Comparison of ENCODE assay signal across 8 mouse cellular contexts in the genomic region with DNA sequence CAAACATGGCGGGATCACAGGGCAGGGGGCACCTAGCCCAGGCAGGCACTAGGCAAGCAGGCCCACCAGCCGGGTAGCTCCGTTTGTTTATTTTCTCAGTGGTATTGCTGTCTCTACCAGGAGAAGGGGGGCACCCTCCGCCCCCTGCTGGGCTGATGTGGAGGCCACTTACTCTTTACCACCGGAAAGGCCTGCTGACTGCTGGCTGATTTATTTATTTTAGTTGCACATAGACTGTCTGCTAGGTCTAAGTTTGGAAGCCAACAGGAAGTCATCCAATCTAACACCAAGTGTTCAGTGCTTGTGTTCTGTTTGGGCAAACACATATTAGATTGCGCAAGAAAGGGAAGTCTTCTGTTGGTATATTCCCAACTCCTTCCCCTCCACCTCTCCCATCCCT.
DNase-seq lines count a peak whose midpoint lies in the region; ATAC-seq lines count a peak whose summit lies in the region.
"Had no signal": no experiment of that assay in that cellular context is flagged by ENCODE, and none has a peak within 500 bp of the region (broad histone marks: within the 10 kb centered on the region; RNA-seq: fewer than 3 reads in every experiment).

No protein-coding gene starts in this region.

- peak; percentile 67 for DNase-seq in neural tube, embryonic 10.5 days (ENCODE audit: extremely low spot score, low spot score)
- peak; percentile 78 for DNase-seq in embryo, embryonic 9.5 days (ENCODE audit: extremely low spot score)
- DNase-seq in kidney, adult 9 months = peak; percentile 82
- DNase-seq in lung, postnatal 14 days = peak; percentile 37
- DNase-seq in T-cell, adult 2 months (ENCODE audit: low spot score) = no peak
- no peak for DNase-seq in layer of hippocampus, postnatal 10 days (ENCODE audit: low spot score in 2 of 2)

- H3K27ac ChIP-seq in neural tube, embryonic 15.5 days (replicated peaks) = no peak overlapping the region
- H3K27ac ChIP-seq: heart, embryonic 15.5 days had no signal

- WGBS in neural tube, embryonic 15.5 days = 51% methylated on average over 6 of the region's 6 CpGs

- no peaks in the 10 kb centered on the region for H3K9me3 ChIP-seq in neural tube, embryonic 15.5 days (replicated peaks)
- H3K9me3 ChIP-seq: heart, embryonic 15.5 days had no signal

- H3K4me3 ChIP-seq in neural tube, embryonic 15.5 days (replicated peaks) = no peak overlapping the region
- H3K4me3 ChIP-seq: heart, embryonic 15.5 days had no signal

- no peak overlapping the region for H3K9ac ChIP-seq in neural tube, embryonic 15.5 days (replicated peaks)
- H3K9ac ChIP-seq: heart, embryonic 15.5 days had no signal

- no peaks in the 10 kb centered on the region for H3K36me3 ChIP-seq in neural tube, embryonic 15.5 days
- H3K36me3 ChIP-seq: heart, embryonic 15.5 days had no signal

- H3K27me3 ChIP-seq in neural tube, embryonic 15.5 days (replicated peaks) = no peaks in the 10 kb centered on the region
- H3K27me3 ChIP-seq: heart, embryonic 15.5 days had no signal

- no peak overlapping the region for H3K4me2 ChIP-seq in neural tube, embryonic 15.5 days
- H3K4me2 ChIP-seq: heart, embryonic 15.5 days had no signal

- peaks cover 11% of the 10 kb centered on the region for H3K4me1 ChIP-seq in neural tube, embryonic 15.5 days

- ATAC-seq in neural tube, embryonic 15.5 days (ENCODE audit: low FRiP score) = no peak

Comparison
In these comparisons a context has a peak if more than half of its experiments do, and no peak if none do; other contexts are left out.
1. DNase-seq: peak in neural tube, embryonic 10.5 days (single experiment), embryo, embryonic 9.5 days (single experiment), kidney, adult 9 months (single experiment) and lung, postnatal 14 days (single experiment); none in T-cell, adult 2 months (single experiment) and layer of hippocampus, postnatal 10 days (0 of 2).